Mouse (Mus musculus): ENCODE results near the gene Nup98.
A peak's percentile ranks its signal among the peaks of the same experiment; 100 is the strongest.

Gene Nup98

DNA sequence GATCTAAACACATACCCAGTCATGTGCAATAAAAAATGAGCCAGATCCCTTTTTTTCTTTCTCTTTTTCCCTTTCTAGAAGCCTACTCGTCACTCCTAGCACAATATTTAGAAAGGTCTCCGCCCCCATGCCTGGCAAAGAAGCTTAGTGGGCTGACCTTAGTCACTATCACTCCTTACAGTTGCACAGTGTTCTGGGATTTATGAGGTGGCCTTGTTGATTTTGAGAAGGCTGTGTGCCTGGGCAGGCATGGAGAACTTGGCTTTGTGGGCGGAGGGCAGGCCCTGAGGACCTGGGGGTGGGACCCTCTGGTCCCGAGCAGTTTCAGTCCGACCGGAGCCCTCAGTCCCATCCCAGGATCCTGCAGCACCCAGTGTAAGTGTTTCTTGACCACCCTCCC is 19.8 kb upstream of the Nup98 start:
- DNase-seq (ENCODE audit: low spot score): no peak

DNA sequence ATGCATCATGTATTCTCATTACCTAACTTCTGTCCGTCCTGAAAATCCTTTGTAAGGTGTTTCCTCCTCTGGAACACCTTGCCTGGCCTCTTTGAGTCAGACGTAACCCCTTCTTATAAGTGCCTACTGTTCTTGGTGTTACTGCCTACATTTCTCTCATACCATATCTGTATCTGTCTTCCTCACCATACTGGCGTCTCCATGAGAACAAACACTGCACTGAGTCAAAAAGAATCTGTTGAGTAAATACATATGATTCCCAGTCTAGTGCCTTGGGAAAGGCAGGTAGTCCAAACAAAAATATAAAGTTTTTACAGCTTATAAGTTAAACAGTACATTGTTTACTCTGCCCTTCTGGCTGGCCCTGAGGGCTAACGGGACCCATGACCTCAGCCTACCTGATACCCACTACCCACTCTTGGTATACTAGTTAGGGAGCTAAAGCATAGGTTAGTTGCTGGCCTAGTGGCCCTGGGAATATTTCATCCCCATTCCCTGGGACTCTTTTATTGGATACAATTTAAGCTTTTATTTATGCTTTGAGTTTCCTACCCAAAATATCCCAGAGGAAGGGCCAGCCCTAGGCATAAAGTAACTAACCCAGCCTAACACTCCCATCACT is 18.2 kb upstream of the Nup98 start:
- no peak for DNase-seq (ENCODE audit: low spot score)

DNA sequence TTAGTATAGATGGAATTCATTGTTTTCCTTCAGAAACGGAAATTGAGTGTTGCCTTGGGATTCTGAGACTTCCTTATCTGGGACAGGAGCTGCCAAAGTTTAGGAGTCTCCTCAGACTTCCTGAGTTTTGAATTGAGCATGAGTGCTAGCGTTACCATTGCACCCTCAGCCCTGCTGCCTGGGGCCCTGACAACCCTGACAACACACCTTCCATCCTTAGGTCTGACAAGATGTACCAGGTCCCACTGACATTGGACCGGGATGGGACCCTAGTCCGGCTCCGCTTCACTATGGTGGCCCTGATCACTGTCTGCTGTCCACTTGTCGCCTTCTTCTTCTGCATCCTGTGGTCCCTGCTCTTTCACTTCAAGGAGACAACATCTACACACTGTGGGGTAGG is 16.1 kb upstream of the Nup98 start:
- DNase-seq (ENCODE audit: low spot score): no peak

DNA sequence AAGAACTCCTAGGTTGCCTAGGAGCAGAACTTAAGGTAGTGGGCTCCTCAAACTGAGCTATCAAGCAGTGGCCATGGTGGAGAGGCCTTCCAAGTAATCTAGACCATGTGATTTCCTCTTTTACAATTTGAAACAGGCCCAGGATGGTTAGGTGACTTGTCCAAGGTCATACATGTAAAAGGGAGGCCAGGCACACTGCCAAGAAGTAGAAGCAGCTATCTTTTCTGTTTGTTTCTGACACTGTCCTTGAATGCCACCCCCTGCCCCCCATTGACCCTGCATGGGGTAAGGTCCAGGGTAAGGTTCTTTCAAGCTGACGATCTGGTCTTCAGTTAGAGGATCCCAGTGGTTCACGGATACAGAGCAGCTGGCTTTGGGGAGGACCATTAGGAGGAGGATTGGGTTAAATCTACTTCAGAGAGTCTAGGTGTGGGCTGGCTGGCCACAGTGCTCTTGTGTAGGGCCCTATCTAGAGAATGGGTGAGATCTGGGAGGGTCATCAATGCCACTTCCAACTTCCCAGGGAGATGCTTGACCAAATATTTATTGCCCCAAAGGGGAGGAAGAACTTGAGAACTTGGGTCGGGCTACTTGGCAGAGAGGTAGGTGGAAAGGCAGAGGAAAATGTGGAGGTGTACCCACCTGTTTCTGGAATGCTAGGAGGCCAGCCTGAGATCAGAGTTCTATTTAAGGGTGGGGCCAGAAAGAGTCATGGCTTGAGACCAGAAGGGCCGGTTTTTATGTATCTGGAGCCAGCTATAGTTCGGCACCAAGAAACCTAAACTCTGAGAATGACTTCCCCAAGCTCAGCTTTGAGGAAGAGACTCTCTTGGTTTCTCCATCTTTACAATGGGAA is 14.1 kb upstream of the Nup98 start:
- no peak for DNase-seq (ENCODE audit: low spot score)

DNA sequence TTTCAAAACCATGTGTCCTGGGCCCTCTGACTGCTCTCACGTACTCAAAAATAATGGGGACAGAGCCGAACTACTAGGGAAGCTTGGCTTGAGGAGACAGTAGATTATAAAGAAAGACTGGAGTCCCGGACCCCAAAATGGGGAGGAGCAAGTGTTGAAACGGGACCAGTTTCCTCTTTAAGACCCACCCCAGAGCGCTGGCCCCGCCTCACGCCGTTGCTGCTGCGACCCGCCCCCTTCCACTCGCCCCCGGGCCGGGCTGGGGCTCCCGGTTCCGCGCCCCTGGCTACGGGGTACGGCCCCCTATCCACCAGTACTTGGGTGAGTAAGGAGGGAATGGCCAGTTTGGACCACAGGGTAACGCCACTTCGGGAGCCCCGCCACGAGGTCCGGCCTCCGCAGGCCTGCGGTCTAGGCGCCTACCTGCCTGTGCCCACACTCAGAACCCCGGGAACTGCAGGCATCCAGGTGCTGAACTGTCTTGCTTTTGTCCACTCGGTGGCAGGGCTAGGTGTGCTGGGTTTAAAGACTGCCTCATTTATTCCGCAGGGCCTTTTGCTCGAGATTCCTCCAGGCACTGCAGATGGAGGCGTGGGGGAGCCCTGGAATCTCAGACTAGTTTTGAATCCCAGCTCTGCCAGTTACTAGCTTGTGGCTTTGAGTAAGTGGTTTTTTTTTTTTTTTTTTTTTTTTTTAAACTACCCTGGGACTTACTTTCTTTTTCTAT is 13.0 kb upstream of the Nup98 start:
- peak; percentile 58 for DNase-seq (ENCODE audit: low spot score)

DNA sequence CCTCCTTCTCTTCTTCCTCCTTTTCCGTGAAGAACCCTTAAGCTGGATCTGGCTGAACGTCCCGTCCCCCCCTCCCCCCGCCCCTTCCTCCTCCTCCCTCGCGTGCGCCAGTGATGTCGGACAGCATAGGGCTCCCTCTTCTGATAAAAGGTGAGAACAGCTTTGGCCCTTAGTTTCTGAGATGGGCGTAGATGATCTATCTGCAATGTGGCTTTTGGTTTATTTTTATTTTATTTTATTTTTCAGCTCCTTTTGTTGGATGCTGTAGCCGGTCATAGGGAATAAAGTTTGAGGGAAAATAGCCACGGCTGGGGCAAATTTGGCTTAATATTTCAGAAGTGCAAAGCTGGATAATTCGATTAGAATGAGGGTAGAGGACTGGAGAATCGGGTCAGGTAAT is 12.4 kb upstream of the Nup98 start:
- DNase-seq (ENCODE audit: low spot score): peak; percentile 76

DNA sequence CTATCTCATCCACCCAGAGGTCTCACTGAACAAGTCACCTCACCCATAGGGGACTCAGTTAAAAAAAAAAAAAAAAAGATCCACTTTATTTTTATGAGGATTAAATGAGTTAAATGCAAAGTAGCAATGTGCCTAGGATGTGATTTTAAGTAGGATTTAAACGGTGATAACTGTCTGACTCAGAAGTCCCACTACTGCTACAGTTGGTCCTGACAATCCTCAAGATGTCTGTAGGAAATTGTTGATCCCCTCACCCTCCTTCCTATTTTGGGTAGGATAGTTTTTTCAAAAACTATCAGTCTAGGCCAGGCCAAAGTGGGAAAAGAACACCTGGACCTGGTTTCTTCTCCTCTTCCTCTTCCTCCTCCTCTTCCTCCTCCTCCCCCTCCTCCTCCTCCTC is 11.9 kb upstream of the Nup98 start:
- DNase-seq (ENCODE audit: low spot score): no peak

DNA sequence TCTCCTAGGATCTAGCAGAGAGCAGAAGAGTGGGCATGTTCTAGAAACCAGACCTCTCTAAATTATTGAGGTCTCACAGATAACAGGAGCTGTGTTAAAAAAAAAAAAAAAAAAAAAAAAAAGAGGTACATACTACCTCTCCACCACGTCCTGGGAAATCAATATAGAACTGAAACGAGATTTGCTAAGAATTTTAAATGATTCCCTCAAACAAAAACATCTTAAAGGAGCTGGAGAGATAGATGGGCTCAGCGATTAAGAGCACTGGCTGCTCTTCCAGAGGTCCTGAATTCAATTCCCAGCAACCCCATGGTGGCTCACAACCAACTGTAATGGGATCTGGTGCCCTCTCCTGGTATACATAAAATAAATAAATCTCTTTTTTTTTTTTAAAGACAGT is 1.1 kb upstream of the Nup98 start:
- DNase-seq (ENCODE audit: low spot score): no peak

DNA sequence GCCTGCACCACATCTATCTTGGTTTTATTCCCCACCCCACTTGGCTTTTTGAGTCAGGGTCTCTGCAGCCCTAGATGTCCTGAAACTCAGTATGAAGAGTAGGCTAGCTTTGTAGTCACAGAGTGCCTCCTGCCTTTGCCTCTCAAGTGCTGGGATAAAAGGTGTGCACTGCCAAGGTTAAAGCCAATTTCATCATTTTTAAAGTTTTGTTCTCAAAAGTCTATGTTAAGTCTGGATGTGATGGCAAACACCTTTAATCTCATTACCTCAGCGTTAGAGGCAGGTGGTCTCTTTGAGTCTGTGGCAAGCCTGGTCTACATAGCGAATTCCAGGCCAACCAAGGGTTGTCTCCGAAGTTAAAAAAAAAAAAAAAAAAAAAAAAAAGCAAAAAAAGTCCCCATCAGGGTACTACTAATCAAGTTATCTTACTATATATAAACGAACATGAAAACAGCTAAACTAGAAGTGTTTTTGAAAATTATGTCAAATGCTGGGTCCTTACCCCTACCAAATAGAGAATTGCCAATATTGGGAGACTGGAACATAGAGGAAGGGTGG is 1.1 kb downstream of the Nup98 start:
- no peak for DNase-seq (ENCODE audit: low spot score)

DNA sequence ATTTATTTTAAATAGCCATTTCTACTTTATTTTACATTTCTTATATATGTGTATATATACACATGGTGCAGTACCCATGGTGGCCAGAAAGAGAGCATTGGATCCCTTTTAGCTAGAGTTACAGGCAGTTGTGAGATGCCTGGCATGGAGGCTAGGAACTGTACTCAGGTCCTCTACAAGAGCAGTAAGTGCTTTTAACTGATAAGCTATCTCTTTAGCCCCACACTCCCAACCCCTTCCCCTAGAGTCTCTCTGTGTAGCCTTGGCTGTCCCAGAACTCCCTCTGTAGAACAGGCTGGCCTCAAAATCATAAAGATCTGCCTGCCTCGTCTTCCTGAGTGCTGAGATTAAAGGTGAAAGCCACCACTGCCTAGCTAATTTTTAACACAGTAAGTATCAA is 4.3 kb downstream of the Nup98 start:
- peak; percentile 18 for DNase-seq (ENCODE audit: low spot score)

DNA sequence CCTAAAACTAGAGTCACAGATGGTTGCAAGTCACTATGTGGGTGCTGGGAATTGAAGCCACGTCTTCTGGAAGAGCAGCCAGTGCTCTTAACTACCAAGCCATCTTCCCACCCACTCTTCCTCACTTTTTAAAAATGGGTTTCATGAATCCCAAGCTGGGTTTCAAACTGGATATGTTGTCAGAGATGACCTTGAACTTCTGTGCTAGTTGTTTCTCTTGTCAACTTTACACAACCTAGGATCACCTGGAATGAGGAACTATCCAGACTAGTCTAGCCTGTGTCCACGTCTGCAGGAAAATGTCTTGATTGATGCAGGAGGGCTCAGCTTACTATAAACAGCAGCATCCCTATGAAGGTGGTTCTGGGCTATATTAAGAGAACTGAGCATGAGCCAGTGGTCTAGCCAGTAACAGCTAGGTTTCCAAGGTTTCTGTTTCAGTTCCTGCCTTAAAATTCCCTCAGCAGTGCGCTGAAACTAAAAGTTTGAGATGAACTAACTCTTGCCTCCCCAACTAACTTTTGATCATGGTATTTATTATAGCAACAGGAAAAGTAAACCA is 5.6 kb downstream of the Nup98 start:
- DNase-seq (ENCODE audit: low spot score): no peak

DNA sequence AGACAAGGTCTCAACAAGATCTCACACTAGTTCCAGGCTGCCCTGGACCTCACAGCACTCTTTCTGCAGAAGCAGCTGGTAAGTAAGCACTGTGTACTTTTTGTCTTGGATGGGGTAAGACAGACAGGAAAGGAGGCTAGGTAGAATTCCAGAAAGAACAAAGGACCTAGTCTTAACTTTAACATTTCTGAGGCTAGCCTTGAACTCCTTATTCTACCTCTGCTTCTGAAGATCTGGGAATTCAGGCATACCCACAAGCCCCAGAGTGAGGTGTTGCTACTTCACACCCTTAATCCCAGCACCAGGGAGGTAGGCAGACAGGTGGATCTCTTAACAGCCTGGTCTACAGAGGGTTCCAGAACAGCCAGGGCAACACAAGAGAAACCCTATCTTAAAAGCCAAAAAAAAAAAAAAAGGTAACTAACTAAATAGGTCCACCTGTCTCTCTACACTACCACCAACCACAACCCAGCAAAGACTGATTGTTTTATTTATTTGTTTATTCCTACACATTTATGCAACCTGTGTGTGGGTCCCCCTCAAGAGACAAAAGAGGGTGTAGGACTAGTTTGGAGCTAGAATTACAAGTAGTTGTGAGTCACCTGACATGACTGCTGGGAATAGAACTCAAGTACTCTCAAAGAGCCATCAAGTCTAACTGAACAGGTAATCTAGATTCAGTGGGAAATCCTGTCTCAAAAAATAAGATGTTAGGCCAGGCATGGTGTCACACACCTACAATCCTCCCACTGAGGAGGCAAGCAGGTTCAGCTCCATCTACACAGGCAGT is 8.8 kb downstream of the Nup98 start:
- DNase-seq (ENCODE audit: low spot score): no peak

DNA sequence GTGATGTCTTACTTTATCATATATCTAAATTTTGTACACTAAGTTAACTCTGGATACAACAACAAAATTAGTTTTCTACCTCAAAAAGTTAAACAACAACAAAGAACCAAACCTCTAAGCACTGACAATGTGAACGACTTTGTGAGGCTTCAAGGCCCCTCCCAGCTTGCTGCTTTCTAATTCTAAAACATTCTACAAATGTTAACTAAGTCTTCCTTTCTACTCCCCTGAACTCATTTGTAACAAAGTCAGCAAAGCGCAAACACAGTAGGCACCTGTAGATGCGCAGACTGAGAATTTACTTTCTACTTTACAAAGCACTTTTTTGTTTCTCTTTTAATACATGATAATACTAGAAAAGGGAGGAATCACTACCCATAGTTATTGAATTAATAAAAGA is 9.4 kb downstream of the Nup98 start:
- DNase-seq (ENCODE audit: low spot score): no peak

DNA sequence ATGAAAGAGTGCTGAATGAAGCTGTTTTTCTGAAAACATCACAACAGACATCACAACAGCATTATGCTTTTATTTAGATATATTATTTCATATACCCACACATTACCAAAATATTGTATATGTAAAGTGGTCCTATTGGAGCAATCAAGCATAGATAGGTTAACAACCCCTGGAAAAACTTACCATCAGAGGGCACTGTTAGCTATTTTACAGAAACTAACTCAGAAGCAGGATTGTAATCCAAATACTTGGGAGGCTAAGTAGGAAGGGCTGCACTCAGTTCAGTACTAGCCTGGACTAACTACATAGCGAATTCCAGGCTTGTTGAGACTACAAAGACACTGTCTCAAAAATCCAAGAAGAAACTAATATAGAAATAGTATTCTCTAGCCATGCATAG is 17.6 kb downstream of the Nup98 start:
- peak; percentile 17 for DNase-seq (ENCODE audit: low spot score)

DNA sequence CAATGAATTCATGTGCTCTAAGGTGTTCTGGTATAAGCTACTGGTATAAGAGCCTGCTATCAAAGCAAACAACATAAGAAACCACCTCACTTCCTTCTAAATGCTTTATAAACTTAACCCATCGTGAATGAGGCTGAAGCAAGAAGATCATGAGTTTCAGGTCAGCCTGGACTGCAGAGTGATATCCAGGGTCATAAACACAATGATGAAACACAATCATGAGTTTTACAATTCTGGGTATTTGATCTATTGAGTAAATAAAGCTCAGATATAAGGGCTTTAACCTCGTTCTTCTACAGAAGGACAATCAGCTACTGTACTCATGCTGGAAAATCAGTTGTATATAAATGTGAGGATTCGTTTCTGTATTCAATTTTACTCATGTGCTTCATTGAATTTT is 26.1 kb downstream of the Nup98 start:
- no peak for DNase-seq (ENCODE audit: low spot score)

DNA sequence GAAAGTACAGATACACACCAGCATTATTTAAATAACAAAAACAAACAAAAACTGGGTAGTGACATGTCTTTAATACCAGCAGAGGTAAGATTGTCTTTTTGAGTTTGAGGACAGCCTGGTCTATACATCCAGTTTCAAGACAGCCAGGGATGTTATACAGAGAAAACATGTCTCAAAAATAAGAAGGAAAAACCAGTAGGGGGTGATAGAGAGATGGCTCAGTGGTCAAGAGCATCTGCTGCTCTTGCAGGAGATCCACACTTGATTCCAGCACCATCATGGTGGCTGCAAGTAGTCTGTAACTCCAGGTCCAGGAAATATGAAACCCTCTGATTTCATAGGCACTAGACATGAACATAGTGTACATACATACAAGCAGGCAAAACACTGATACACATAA is 39.7 kb downstream of the Nup98 start:
- peak; percentile 53 for DNase-seq (ENCODE audit: low spot score)

DNA sequence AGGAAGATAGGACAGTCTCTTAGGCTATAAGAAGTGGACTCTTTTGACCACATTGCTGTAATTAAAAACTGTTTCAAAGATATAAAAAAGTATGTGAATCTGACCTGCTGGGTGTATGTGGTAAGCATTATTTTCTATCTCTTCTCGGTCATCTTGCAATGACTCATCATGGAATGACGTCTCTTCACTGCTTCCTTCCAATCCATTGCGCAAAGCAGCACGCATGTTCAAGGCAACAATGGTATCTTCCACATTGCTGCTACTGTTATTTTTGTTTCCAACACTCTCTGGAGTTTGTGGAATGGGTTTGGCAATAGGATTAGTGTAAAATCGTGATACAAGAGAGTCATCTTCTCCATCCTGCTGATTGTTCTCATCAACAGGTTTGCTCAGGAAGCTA is 56.3 kb downstream of the Nup98 start:
- no peak for DNase-seq (ENCODE audit: low spot score)

DNA sequence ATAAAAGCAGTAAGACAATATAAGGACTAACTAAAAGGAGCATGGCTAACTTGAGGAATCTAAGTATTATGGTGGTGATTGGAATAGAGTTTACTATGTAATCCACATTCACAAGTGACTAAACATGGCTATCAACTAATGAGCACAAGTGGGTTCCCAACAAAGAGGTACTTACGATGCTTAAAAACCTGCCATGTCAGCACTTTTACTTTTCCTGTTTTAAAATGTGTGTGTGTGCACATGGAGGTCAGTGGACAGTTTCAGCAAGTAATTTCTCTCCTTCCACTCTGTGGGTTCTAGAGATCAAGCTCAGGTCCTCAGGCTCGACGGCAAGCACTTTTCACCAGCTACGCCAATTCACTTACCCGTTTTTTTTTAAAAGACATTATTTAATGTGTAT is 72.1 kb downstream of the Nup98 start:
- no peak for DNase-seq (ENCODE audit: low spot score)

DNA sequence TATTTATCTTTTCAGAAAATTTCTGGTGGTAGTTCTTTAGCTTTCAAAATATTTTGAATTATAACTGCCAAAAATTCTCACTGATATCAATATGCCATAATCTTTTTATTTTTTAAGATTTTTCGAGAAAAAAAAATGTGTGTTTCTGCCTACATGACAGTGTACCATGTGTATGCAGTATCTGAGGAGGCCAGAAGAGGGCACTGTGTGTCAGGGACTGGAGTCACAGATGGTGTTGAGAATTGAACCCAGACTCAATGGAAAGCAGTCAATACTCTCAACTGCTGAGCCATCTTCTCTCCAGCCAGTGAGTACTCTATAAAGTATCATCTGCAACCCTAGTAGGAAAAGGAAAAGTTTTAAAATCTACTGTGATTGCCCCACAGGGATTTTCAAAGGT is 72.5 kb downstream of the Nup98 start:
- peak; percentile 52 for DNase-seq (ENCODE audit: low spot score)

DNA sequence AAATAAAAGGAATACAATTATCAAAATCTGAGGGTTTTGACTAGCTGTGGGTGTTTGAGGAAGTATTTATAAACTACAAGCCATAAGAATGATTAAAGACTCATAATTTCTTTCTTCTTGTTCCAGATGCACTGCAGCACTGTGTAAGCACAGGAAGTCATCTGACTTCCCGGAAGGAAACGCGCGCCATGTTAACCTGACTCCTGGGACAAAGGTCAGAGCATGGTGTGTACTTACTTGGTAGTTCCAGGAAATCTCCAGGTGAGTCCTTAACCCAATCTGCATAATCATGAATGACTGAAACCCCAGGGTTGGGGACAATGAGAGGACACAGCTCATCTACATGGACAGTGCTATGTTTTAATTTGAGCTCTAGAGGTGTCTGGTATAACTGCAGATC is 77.6 kb downstream of the Nup98 start:
- DNase-seq (ENCODE audit: low spot score): no peak

DNA sequence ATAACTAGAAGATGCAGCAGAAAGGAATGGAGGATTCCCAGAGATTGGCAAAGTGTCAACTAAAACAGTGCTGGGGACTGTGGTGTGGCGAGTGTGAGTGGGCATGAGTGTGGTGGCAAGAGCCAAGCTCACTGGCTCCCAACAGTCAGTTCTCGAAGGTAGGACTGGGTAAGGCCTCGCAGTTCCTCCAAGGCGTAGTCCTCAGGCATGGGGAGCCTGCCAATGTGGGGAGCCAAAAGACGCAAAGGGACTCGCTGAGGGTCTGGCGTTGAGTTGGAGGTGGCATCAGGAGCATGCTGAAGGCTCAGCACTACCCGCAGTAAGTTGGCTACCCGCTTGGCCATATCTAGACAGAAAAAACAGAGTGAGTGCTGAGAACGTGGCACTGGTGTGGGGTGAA is 89.7 kb downstream of the Nup98 start:
- no peak for DNase-seq (ENCODE audit: low spot score)

DNA sequence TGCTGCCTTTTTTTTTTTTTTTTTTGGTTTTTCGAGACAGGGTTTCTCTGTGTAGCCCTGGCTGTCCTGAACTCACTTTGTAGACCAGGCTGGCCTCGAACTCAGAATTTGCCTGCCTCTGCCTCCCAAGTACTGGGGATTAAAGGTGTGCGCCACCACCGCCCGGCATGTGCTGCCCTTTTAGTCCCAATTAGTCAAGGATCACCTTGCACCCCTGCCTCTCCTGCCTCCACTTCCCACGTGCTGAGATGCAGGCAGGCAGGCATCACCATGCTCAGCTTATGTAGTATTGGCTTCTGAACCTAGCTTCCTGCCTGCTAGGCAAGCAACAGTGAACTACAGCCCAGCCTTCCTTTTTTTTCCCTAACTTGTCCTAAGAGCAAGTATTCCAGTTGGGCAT is 92.6 kb downstream of the Nup98 start:
- DNase-seq (ENCODE audit: low spot score): no peak

Measured in retina, embryonic 14.5 days (tissue).